Comparison of ENCODE assay signal across 13 mouse cellular contexts in genomic region chr16:29903510-29903909, GRCm38 (mm10).
A peak's percentile ranks its signal among the peaks of the same experiment; 100 is the strongest.
DNase-seq lines count a peak whose midpoint lies in the region; ATAC-seq and TF ChIP-seq lines count a peak whose summit lies in the region.
"Had no signal": no experiment of that assay in that cellular context is flagged by ENCODE, and none has a peak within 500 bp of the region (broad histone marks: within the 10 kb centered on the region; RNA-seq: fewer than 3 reads in every experiment).

No protein-coding gene starts in this region.

- DNase-seq in adipocyte (ENCODE audit: low spot score), result peak; percentile 74
- peak; percentile 76 for DNase-seq in kidney, postnatal 0 days (ENCODE audit: low spot score)
- DNase-seq in lung, postnatal 14 days, result peak; percentile 34
- DNase-seq in frontal cortex, adult 2 months (ENCODE audit: extremely low spot score in 1 of 2, low spot score in 1 of 2), result no peak
- DNase-seq: cerebellum, adult 2 months; gastrocnemius, adult 2 months had no signal

- H3K4me3 ChIP-seq in intestine, embryonic 15.5 days (replicated peaks), result no peak overlapping the region
- no peak overlapping the region for H3K4me3 ChIP-seq in intestine, postnatal 0 days (ENCODE audit: low read depth, low read length)
- H3K4me3 ChIP-seq in kidney, postnatal 0 days (replicated peaks; ENCODE audit: low read depth, low read length), result no peak overlapping the region
- no peak overlapping the region for H3K4me3 ChIP-seq in heart, embryonic 12.5 days
- H3K4me3 ChIP-seq: gastrocnemius, adult 2 months; hindbrain, embryonic 12.5 days; left cerebral cortex, adult 2 months; midbrain, embryonic 15.5 days had no signal

- H3K27ac ChIP-seq in intestine, embryonic 15.5 days, result no peak overlapping the region
- no peak overlapping the region for H3K27ac ChIP-seq in intestine, postnatal 0 days (ENCODE audit: low read depth, low read length)
- no peak overlapping the region for H3K27ac ChIP-seq in kidney, postnatal 0 days
- no peak overlapping the region for H3K27ac ChIP-seq in heart, embryonic 12.5 days (ENCODE audit: poor library complexity, severe bottlenecking)
- H3K27ac ChIP-seq: gastrocnemius, adult 2 months; hindbrain, embryonic 12.5 days; left cerebral cortex, adult 2 months; midbrain, embryonic 15.5 days had no signal

- no peak for TF ChIP-seq CTCF in intestine, postnatal 0 days (IDR thresholded peaks at IDR 0.05; ENCODE audit: low read depth)
- TF ChIP-seq CTCF in kidney, postnatal 0 days (IDR thresholded peaks at IDR 0.05; ENCODE audit: low read depth), result no peak

- no peak for ATAC-seq in intestine, embryonic 15.5 days
- no peak for ATAC-seq in intestine, postnatal 0 days
- ATAC-seq in kidney, postnatal 0 days (replicated peaks; ENCODE audit: low FRiP score, low read depth), result no peak
- no peak for ATAC-seq in CD4-positive, CD25-positive, alpha-beta regulatory T cell, adult 4 months
- ATAC-seq in heart, embryonic 12.5 days (ENCODE audit: insufficient number of reproducible peaks, low FRiP score), result no peak
- ATAC-seq: midbrain, embryonic 15.5 days had no signal

- H3K36me3 ChIP-seq in intestine, embryonic 15.5 days, result no peaks in the 10 kb centered on the region
- no peaks in the 10 kb centered on the region for H3K36me3 ChIP-seq in intestine, postnatal 0 days (ENCODE audit: control insufficient read depth, insufficient read depth)
- H3K36me3 ChIP-seq in kidney, postnatal 0 days (ENCODE audit: insufficient read depth, low read length), result no peaks in the 10 kb centered on the region
- H3K36me3 ChIP-seq in heart, embryonic 12.5 days, result no peaks in the 10 kb centered on the region
- H3K36me3 ChIP-seq: hindbrain, embryonic 12.5 days; midbrain, embryonic 15.5 days had no signal

- peaks cover 16% of the 10 kb centered on the region for H3K4me1 ChIP-seq in intestine, embryonic 15.5 days (replicated peaks)
- no peaks in the 10 kb centered on the region for H3K4me1 ChIP-seq in intestine, postnatal 0 days (replicated peaks; ENCODE audit: control insufficient read depth, insufficient read depth, low read length)
- H3K4me1 ChIP-seq in kidney, postnatal 0 days (replicated peaks; ENCODE audit: insufficient read depth, low read length), result peaks cover 16% of the 10 kb centered on the region
- H3K4me1 ChIP-seq in heart, embryonic 12.5 days (replicated peaks), result peaks cover 12% of the 10 kb centered on the region
- H3K4me1 ChIP-seq: midbrain, embryonic 15.5 days had no signal

- no peak overlapping the region for H3K9ac ChIP-seq in intestine, embryonic 15.5 days
- H3K9ac ChIP-seq in intestine, postnatal 0 days (ENCODE audit: low read depth, low read length), result no peak overlapping the region
- no peak overlapping the region for H3K9ac ChIP-seq in kidney, postnatal 0 days (ENCODE audit: low read depth, low read length)
- H3K9ac ChIP-seq in heart, embryonic 12.5 days, result no peak overlapping the region
- H3K9ac ChIP-seq: hindbrain, embryonic 12.5 days; midbrain, embryonic 15.5 days had no signal

- peak overlapping the region; percentile 14; the same call in 1 of the 2 replicates for H3K4me2 ChIP-seq in intestine, embryonic 15.5 days (replicated peaks)
- no peak overlapping the region for H3K4me2 ChIP-seq in intestine, postnatal 0 days (replicated peaks; ENCODE audit: low read depth)
- no peak overlapping the region for H3K4me2 ChIP-seq in kidney, postnatal 0 days (ENCODE audit: low read length)
- H3K4me2 ChIP-seq in heart, embryonic 12.5 days, result no peak overlapping the region
- H3K4me2 ChIP-seq: hindbrain, embryonic 12.5 days; midbrain, embryonic 15.5 days had no signal

- no peaks in the 10 kb centered on the region for H3K27me3 ChIP-seq in intestine, embryonic 15.5 days (replicated peaks)
- no peaks in the 10 kb centered on the region for H3K27me3 ChIP-seq in intestine, postnatal 0 days (replicated peaks; ENCODE audit: control insufficient read depth, insufficient read depth, low read length)
- H3K27me3 ChIP-seq in kidney, postnatal 0 days (ENCODE audit: insufficient read depth, low read length), result no peaks in the 10 kb centered on the region
- H3K27me3 ChIP-seq in heart, embryonic 12.5 days (replicated peaks), result peaks cover 6% of the 10 kb centered on the region; the same call in 1 of the 2 replicates

- 15% methylated on average over 8 of the region's 8 CpGs for WGBS in intestine, embryonic 15.5 days
- WGBS in intestine, postnatal 0 days, result 25% methylated on average over 8 of the region's 8 CpGs
- 17% methylated on average over 8 of the region's 8 CpGs for WGBS in kidney, postnatal 0 days
- WGBS in heart, embryonic 12.5 days, result 73% methylated on average over 8 of the region's 8 CpGs

- no peaks in the 10 kb centered on the region for H3K9me3 ChIP-seq in intestine, embryonic 15.5 days
- H3K9me3 ChIP-seq in intestine, postnatal 0 days (ENCODE audit: control insufficient read depth), result no peaks in the 10 kb centered on the region
- H3K9me3 ChIP-seq in kidney, postnatal 0 days (replicated peaks; ENCODE audit: low read length), result no peaks in the 10 kb centered on the region
- no peaks in the 10 kb centered on the region for H3K9me3 ChIP-seq in heart, embryonic 12.5 days (replicated peaks)
- H3K9me3 ChIP-seq: hindbrain, embryonic 12.5 days; midbrain, embryonic 15.5 days had no signal

Comparison
In these comparisons a context has a peak if more than half of its experiments do, and no peak if none do; other contexts are left out.
1. DNase-seq: peak in adipocyte (single experiment), kidney, postnatal 0 days (single experiment) and lung, postnatal 14 days (single experiment); none in frontal cortex, adult 2 months (0 of 2).